In the genomic region with DNA sequence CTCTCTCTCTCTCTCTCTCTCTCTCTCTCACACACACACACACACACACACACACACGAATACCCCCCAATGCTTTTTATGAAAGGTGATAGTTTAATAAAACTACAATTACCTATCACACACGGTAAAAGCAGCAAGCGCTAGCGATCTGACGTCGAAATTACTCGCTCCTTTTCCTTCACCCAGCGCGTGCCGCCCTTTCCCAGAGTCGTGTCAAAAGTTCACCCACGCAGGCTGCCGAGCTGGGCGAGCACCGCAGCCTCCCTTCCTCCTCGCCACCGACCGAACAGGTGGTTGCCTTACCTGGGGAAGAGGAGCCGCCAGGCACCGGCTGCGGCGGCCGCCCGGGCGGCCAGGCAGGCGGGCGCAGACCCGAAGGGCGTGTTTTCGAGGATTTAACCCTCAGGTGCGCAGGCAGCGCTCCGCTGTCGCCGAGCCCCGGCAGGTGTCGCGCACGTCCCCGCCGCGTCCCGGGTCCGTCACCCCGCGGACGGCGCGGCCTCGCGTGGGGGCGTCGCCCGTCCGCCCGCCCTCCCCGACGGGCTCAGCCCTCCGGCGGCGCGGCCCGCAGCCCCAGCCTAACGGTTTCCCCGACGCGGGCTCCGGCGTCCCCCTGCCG, we compare ENCODE assay signal across 7 mouse cellular contexts. TPM values are rescaled to one million over a fixed set of nuclear protein-coding genes. Genes with fewer than 3 reads are reported as not detected.
A peak's percentile ranks its signal among the peaks of the same experiment; 100 is the strongest.
DNase-seq lines count a peak whose midpoint lies in the region; ATAC-seq lines count a peak whose summit lies in the region.

No protein-coding gene starts in this region.

- H3K4me3 ChIP-seq in forebrain, embryonic 10.5 days: peak overlapping the region; percentile 88
- H3K4me3 ChIP-seq in kidney, embryonic 16.5 days (ENCODE audit: low read length): peak overlapping the region; percentile 95

- no peaks in the 10 kb centered on the region for H3K9me3 ChIP-seq in forebrain, embryonic 10.5 days
- no peaks in the 10 kb centered on the region for H3K9me3 ChIP-seq in kidney, embryonic 16.5 days (ENCODE audit: low read length)

- peak overlapping the region; percentile 98 for H3K9ac ChIP-seq in kidney, embryonic 16.5 days (replicated peaks; ENCODE audit: low read length)

- under 1% methylated on average over 59 of the region's 70 CpGs for WGBS in forebrain, embryonic 10.5 days
- 0% methylated on average over 63 of the region's 70 CpGs for WGBS in kidney, embryonic 16.5 days

- ATAC-seq in kidney, embryonic 16.5 days (ENCODE audit: low FRiP score, low TSS enrichment): peak; percentile 78

- DNase-seq in ovary, adult 18-20 months (ENCODE audit: low spot score): peak; percentile 19
- DNase-seq in ovary, postnatal 10 days (ENCODE audit: low spot score): no peak
- peak; percentile 72 for DNase-seq in adrenal gland, postnatal 10 days
- DNase-seq in forebrain, embryonic 10.5 days (ENCODE audit: extremely low spot score, low spot score): peak; percentile 29
- peak; percentile 70 for DNase-seq in lung, postnatal 25 days (ENCODE audit: low spot score)
- peak; percentile 40 for DNase-seq in spleen, adult 12 weeks (ENCODE audit: low spot score)

- peak overlapping the region; percentile 75 for H3K4me2 ChIP-seq in kidney, embryonic 16.5 days (replicated peaks; ENCODE audit: low read depth, low read length)

- H3K4me1 ChIP-seq in forebrain, embryonic 10.5 days: peaks cover 19% of the 10 kb centered on the region
- peaks cover 21% of the 10 kb centered on the region for H3K4me1 ChIP-seq in kidney, embryonic 16.5 days (ENCODE audit: insufficient read depth, low read length)

- H3K27ac ChIP-seq in forebrain, embryonic 10.5 days: peak overlapping the region; percentile 94
- peak overlapping the region; percentile 88 for H3K27ac ChIP-seq in kidney, embryonic 16.5 days (ENCODE audit: low read length)

- peaks cover 17% of the 10 kb centered on the region for H3K27me3 ChIP-seq in forebrain, embryonic 10.5 days (ENCODE audit: poor library complexity, severe bottlenecking)
- no peaks in the 10 kb centered on the region for H3K27me3 ChIP-seq in kidney, embryonic 16.5 days (ENCODE audit: insufficient read depth, low read length)

- no peaks in the 10 kb centered on the region for H3K36me3 ChIP-seq in forebrain, embryonic 10.5 days (replicated peaks)
- no peaks in the 10 kb centered on the region for H3K36me3 ChIP-seq in kidney, embryonic 16.5 days (ENCODE audit: insufficient read depth, low read length)

RNA-seq across cellular contexts. Expression of a gene that starts 0.6 kb away (rescaled TPM):
- total RNA-seq in adrenal gland, postnatal 10 days (2021): 10 to 100 TPM; 41.4 to 42.8 TPM
- polyA plus RNA-seq in forebrain, embryonic 10.5 days (2016; fragmentation: Nextera tagmentation; extraction: Ambion mirVana): 36.7 and 37.5 TPM in 2 replicates
- polyA plus RNA-seq in kidney, embryonic 16.5 days (2015; fragmentation: Nextera tagmentation; extraction: Ambion mirVana): 47.6 and 51.3 TPM in 2 replicates
